Mouse (Mus musculus) small intestine, adult 2 months (tissue): ENCODE results near the gene Zfp664.
A peak's percentile ranks its signal among the peaks of the same experiment; 100 is the strongest.

ENCODE experiments used
- CTCF ChIP-seq: fragments of 200-500 bp; IDR thresholded peaks from 2 replicates; pipeline ENCODE4 v1.5.1; 2012; ENCODE audit warnings: low read depth, mild to moderate bottlenecking, control low read depth, inconsistent platforms, low read length, moderate library complexity, mixed read lengths; ENCODE audit not compliant: insufficient replicate concordance, insufficient read length; ENCODE audit errors: extremely low read depth
- POLR2A ChIP-seq: fragments of 200-500 bp; IDR thresholded peaks from 2 replicates; pipeline ENCODE4 v1.6.1; 2012; ENCODE audit warnings: low read depth, mild to moderate bottlenecking, control low read depth, inconsistent platforms, low read length, moderate library complexity

GRCm38 (mm10) chr5:124860013-124860412, 2.5 kb upstream of the Zfp664 start:
- TF ChIP-seq CTCF (peak; percentile 45; the same call in 1 of the 2 replicates), POLR2A (no peak)
